Mouse (Mus musculus) testis, postnatal 10 days (tissue): ENCODE measurements around the gene Oxtr.

Experiments used
- DNase-seq: peaks from one replicate; pipeline ENCODE4 v3.0.0; 2021; ENCODE audit warnings: low spot score

Oxtr gene

DNA sequence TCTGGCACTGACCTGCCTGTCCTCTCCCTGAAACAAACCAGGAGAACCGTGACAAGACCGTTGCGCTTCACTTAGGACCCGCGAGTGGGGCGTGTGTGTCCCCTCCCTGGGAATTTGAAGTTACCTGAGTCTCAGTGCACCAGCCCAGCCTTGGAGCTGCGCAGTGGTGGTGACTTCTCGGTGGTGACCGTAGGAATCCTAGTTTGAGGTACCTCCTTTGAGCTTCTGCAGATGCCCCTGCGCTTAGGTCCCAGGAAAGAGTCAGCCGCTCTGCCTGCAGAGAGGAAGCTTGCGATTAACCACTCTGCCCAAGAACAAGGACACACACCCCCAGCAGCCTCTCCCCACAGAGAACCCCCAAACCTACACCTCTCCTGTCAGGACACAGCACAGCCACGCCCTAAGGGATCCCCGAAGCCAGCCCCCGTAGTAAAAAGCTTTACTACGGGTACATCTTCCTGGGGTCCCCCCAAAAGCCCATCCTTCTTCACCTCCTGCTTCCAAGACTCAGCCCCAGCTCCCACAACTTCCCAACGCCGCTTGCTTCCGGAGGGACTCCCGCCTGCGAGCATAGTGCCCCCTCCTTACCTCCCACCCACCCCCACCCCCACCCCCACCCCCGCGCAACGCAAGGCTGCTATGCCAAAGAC lies at the start of gene Oxtr:
TSS of gene Oxtr (minus strand) at position 34 of the 650 bp plus-strand sequence.
- DNase-seq, result peak; percentile 44

DNA sequence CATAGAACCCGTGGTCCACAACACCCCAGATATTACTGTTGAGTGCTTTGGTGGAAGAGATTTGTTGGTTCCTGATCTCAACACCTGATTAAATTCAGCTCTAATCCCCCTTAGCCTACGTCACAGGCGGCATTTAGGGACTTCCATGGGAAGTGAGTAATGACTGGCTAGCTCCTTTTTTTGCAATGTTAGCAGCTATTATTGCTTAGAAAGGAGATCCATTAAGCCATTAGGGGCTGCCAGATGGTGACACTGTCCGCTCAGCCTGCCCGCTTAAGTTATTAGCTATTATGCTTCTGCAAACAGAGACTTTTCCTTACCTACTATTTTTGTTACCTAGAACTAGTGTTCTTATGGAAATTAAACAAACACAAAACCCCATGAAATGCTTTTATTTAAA lies 35.7 kb upstream of the Oxtr start:
- no peak for DNase-seq

DNA sequence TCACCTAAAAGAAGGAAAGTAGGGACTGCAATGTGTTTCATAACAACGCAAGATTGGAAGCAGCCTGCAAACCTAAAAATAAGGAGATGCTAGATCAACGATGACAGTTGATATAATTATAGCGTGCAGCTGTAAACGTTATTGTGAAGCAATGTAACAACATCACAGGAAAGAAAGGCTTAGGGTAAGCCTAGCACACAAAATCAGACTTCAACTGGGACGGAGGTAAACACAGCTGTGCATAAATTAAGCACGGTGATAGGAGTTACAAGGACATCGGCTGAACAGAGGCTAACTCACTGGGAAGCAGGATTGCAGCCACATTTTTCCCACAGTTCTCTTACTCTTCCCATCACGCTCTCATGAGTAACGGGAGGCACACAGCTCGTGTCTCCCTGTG lies 34.7 kb upstream of the Oxtr start:
- no peak for DNase-seq

DNA sequence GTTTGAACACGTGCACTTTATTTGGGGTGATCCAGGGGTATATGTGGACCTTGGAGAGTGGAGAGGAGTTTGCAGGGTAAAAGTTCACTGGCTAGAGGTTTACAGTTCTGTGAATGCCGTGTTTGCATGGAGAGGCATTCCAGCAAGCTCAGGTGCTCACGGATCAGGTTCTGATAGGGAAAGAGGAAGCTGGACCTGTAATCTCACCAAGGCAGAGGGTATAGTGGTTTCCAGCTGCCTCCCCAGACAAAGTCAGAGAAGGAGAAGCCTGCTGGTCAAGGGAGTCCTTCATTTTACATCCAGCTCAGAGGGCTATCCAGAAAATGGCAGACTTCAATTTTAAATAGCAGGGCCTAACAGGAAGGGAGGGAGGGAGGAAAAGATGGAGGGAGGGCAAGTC lies 28.2 kb upstream of the Oxtr start:
- DNase-seq, result no peak

DNA sequence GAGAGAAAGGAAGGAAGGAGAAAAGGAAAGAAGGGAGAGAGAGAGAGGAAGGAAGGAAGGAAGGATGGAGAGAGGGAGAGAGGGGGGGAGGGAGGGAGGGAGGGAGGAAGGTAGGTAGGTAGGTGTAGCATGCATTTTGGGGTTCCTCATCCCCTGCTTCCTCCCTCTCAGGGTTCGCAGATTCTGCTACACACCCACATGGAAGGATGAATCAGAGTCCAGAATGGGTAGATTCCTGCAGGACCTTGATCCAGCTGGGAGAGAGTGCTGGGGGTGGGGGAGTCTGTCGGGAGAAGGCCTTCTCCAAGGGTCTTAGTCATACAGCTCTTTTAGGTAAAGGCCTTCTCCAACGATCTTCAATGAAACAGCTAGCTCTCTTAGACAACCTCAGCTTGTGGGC lies 27.8 kb upstream of the Oxtr start:
- DNase-seq, result no peak

DNA sequence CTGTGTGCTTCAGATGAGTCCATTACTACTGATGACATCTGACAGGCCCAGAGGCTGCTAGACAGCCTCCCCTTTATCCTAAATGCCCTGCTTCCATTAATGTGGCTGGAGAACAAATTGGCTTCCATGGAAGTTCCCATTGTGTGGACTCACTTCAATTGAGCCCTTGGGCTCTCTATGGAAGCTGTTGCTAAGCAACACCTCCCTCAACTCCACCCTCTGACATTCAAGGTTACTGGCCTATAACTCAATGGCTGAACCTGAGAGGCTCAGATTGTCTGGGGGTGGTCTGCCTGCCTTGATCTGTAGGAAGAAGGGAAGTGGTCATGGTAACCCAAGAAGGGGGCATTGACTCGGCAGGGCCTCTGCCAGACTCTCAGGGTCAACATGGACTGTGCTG lies 26.8 kb upstream of the Oxtr start:
- no peak for DNase-seq

DNA sequence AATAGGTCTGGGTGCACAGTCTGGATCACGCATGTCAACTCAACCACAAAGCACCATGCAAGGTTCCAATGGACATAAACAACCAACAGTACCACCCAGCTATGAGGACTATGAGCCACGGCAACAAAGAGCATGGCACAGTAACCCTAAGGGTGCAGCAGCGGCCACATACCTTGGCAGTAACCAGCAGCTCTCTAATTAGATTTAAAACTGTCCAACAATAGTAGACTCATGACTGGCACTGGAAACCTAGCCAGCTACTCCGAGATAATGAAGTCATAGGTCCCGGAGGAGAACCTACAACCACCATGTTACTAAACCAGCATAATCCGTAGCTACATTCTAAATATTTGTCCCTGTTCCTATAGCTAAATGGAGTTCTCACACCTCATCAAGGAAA lies 24.8 kb upstream of the Oxtr start:
- DNase-seq, result no peak

DNA sequence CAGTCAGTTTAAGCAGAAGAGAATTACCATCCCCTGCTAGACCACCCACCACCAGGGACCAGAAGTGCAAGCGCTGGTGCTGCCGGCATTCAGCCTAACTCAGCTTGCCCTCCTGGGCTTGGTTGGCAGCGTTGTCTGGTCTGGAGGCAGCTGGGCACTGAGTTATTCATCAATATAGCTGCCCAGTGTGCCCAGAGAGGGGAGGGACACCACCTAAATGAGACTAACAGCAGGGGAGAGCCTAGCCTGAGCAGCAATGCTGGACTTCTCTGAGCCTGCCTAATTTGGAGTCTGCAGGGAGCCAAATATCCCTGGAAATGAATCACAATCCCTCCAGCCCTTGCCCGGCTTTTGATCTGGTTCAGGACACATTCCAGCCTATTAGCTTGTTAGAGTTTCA lies 20.6 kb upstream of the Oxtr start:
- no peak for DNase-seq

DNA sequence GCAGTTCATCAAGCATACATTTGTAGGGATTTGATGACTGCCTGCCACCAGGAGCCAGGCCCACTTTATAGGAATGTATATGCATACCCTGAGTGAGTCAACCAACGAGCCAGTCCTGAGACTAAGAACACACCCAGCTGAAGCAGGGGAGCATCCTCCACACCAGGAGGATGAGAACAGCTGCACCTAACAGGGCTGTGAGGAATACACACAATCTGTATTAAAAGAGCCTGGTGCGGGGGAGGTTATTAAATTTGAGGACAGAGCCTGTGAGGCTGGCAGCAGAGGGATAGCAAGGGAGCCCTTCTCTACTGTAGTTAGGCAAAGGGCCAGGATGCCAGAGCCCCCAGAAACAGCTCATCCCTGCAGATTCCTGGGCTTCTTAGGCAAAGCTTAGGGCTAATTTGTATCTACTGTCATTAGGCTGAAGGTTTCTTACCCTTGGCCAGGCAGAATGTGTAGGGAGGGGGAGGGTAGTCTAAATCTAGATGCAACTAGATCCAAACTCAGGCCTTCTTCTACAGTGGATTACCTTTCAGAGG lies 19.9 kb upstream of the Oxtr start:
- DNase-seq, result no peak

DNA sequence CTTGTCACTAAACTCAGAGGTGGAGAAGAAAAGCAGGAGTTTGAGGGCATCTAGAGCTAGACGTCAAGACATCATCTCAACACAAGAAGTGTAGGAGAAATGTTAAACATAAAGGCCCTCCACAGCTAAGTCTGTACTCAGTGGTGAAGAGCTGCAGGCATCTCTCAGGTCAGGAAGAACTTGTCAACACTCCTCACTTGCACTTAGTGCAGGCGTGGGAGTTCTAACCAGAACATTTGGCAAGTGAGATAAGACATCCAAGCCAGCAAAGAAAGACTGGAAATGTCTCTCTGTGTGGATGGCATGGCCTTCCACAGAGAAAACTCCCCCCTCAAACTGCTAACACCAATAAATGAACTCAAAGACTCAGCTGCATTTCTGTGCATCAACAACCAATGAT lies 17.9 kb upstream of the Oxtr start:
- DNase-seq, result no peak

DNA sequence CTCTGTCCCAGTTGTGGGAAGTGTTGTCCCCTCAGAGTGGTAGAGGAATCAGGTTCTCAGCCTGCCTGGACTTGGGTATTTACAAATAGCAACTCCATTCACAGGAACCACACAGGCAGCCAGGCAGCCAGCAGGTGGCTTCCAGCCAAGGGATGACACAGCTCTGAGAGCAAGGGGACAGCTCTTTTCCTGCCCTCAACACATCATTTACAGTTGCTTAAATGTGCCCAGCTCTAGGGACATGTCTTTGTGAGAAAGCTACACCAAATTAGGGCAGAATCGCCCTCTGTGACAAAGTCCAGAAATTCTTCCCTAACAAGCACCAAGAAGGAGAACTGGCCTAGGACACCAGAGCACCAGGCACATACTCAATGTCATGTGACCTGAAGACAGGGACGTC lies 11.4 kb upstream of the Oxtr start:
- no peak for DNase-seq

DNA sequence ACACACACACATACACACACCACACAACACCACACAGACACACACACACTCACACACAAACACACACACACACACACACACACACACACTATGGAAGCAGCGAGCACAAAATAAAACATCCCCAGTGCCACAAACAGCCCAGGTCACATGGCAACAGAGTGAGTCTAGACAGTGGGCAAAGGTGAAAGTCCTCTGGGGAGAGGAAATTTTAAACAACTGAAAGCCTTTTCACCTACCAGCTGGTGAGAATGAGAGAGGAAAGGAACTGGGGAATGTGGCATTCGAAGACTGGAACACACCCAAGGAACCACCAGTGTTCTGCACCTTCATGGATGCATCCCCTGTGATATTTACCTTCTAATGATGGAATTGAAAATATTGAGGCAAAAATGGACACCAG lies 9.7 kb upstream of the Oxtr start:
- DNase-seq, result no peak

DNA sequence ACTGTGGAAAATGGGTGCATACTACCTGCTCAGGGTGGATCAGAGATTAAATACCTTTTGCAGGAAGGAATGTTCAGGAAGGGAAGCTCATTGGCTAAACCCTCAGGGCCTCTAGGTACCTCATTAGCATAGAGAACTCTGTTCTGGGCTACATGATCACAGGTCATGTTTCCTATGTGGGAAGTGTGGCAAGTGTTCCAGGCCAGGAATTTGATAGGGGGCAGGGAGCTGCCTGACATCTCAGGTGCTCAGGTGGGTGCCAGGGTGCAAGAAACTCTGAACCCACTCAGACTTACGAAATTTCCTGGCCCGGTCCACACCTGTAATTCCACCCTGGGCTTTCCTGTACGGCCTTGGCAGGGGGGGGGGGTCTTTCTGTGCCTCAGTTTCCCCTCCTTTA lies 9.0 kb upstream of the Oxtr start:
- no peak for DNase-seq

DNA sequence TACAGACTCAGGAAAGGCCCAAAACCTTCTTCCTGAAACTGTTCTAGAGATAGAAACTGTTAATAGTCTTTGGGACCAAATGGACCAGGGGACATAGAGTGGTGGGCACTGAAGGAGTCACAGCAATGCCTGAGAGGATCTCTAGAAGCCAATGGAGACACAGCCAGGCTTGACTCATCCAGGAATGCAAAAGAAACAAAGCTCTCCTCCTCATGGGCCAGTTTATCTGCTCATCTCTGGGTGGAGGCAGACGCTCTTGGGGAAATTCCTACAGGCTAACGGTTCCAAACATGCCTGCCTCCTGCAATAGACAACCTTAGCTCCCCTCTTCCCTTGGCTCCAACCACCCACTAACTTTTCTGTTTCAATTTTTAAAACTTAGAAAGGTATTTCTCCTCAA lies 7.7 kb upstream of the Oxtr start:
- DNase-seq, result no peak

DNA sequence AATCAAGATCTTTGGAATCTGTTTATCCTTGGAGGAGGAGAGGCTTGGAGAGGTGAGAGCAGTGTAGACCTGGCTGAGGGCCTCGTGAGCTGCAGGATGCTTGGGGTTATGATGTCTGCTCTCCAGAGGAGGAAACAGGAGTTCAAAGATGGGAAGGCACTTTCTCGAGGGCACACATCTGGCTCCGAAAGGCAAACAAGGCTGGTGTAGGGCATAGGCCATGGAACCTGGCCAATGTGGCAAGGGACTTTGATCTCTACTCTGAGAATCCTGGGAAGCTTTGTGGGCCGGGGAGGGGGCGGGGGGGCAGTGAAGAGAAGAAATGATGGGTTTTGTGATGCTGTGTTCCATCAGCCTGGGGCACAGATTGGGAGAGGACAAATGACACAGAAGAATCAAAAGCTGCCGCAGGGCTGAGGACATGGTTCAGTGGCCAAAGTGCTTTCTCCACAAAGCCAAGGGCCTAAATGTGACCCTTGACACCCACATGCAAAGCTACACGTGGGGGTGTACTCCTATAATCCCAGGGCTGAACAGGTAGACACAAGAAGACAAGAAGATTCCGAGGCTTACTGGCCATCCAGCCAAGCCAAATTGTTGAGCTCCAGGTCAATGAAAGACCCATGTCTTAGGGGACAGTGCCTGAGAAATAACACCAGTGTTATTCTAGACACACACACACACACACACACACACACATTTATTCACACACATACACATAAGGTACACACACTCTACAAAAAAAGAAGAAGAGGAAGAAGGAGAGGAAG lies 6.7 kb upstream of the Oxtr start:
- DNase-seq, result no peak

DNA sequence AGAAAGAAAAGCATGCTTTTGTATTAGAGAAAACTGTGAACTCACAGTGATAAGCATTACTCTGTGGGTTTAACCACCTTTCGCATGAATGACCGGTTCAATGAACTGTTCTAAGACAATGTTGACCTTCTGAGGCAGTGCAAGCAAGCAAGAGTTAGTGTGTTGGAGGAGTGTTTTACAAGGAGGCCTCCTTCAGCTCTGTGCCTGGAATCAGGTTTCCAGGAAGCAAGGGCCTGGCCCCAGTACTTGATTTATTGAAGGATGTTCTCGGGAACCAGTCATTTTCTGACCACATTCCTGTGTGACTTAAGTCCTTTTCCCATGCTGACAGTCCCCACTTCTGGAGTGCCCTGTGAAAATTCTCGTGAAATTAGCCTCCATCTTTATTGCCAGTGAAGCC lies 5.5 kb upstream of the Oxtr start:
- no peak for DNase-seq

DNA sequence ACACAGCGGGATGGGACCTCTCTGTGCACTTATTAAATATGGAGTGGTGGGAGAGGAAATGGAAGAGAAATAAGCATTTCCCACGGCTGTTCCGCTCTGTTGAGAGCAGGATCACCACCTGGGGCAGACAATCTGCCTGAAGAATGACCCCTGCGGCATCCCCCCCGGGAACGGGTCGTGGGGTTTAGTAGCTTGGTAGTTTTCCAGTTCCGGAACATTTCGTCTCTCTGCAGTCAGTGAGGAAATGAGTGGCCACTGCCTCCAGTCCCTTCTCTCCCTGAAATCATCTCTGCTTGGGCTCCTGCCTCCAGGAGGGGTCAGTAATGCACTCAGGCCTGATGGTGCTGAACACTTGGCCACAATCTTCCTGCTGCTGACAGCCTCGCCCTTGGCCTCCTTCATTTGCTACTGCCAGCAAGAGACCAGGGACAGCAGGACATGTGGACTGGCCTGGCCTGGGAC lies 4.9 kb upstream of the Oxtr start:
- no peak for DNase-seq

DNA sequence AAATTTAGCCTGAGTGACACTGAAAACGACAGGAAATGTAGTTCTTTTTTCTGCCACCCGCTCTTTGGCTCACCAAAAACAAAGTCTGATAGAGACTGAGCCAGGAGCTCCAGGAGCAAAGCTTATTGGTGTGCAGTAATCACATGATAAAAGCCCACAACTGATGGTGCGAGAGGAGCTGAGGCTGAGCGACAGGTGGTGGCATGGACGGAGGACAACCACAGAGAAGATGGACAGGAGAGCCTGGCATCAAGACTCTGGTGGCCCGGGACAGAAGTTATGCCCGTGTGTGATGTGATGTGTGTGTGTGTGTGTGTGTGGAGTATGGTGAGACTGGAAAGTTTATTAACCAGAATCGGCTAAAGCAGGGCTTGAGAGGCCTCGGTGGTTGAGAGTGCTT lies 3.6 kb upstream of the Oxtr start:
- peak; percentile 20 for DNase-seq

DNA sequence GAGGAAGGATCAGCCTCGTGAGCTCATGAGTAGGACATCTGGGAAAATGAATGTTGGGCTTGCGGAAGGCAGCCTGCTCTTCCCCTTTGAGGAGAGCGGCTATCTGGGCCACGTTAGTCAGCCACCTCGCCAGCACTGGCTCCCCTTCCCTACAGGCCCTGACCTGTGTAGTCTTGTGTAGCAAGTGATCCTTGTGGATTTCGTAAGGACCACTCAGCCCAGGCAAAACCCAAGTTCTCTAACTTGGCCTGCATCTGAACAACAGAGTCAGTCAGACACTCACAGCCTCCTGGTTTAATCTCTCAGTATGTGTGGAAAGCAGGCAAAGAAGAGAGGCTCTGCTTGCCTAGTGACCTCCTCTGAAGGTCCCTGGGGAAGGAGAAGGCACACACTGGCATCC lies 2.9 kb upstream of the Oxtr start:
- DNase-seq, result peak; percentile 34

DNA sequence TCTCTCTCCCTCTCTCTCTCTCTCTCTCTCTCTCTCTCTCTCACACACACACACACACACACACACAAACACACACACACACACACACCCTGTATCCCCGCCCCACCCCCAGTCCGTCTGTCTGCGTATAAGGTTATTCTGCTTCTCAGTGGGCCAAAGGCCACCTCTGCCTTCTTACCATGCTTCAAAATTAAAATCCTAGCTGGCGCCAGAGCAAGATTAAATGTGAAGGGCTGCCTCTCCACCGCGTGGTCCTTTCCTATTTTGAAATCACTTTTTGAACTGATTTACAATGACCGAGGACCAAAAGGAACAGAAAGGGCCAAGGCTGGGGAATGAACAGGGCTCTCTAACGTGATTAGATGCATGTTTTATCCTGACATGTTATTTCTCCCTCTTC lies 1.8 kb upstream of the Oxtr start:
- peak; percentile 37 for DNase-seq

DNA sequence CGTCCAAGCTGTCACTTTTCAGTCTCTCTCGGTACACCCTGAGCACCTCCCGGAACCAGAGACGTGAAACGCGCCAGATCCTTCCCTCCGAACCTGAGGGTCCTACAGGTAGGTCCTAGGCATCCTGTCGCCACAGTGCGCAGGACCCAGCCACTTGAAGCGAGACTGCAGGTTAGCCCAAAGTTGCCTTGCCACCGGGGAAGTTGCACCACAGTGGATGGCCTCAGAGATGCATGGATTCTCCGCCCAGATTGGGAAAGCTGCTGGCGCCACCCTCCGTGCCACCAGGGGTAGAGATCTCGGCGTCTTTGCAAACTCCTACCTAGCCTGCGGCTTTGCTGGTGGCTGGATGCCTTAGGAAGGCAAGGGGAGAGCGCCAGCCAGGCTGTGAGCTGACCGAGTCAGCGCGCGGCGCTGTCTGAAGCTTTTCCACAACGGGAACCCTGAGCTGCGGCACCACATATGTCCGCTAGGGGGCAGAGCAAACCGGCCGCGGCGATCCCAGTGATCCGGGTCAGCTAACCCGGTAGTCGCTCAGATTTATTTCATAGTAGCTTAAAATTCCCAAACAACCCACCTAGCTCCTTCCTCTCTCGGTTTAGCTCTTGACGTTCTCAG lies 991 bp upstream of the Oxtr start:
- peak; percentile 94 for DNase-seq

DNA sequence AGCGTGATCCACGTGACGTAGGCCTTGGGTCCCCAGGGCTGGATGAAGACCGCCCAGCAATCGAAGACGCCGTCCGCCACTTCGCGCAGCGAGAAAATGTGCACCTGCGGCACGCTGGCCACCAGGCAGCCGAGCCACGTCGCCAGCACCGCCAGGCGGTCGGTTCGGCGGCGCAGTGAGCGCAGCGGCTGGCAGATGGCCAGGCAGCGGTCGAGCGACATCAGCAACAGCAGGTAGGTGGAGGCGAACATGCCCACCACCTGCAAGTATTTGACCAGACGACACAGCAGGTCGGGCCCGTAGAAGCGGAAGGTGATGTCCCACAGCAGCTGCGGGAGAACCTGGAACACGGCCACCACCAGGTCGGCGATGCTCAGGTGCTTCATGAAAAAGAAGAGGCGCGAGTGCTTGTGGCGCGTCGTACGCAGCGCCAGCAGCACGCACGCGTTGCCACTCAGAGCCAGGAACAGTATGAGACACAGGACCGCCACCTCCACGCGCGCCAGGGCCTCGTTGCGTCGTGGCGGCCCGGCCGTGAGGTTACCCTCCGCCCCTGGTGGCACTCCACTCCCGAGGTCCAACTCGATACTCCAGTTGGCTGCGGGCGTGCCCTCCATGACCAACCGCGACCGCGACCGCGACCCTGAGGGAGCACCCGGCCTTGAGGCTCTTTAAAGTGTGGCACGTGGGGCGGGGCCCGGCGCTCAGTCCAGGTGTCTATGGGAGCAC lies 398 bp downstream of the Oxtr start:
- peak; percentile 62 for DNase-seq

DNA sequence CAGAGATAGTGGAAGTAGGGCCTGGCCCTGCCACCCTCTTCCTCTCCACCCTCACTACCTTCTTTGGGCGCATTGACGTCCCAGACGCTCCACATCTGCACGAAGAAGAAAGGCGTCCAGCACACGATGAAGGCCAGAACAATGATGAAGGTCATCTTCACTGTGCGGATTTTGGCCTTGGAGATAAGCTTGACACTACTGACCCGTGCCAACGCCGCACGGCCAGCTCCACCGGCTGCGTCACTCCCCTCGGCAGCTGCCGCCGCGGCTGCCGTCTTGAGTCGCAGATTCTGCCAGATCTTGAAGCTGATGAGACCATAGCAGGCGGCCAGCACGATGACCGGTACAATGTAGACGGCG lies 942 bp downstream of the Oxtr start:
- DNase-seq, result no peak
